Mouse (Mus musculus) heart, adult 2 months (tissue): ENCODE measurements around the gene Snx1. TPM values are rescaled to one million over a fixed set of nuclear protein-coding genes. Genes with fewer than 3 reads are reported as not detected.
A peak's percentile ranks its signal among the peaks of the same experiment; 100 is the strongest.

Source experiments
- DNase-seq, 2 experiments: peaks; one replicate each; pipeline ENCODE4 v3.0.0; 2021
- H3K27ac ChIP-seq: fragments of 200-600 bp; 2 replicates; pipeline ENCODE4 v1.8.1; 2022
- H3K27me3 ChIP-seq: fragments of 200-500 bp; 2 replicates; pipeline ENCODE4 v1.6.1; 2012; ENCODE audit warnings: mild to moderate bottlenecking, low read length, inconsistent platforms, mixed read lengths; ENCODE audit not compliant: control insufficient read depth, insufficient read depth
- H3K36me3 ChIP-seq: fragments of 200-500 bp; 2 replicates; pipeline ENCODE4 v1.6.1; 2012; ENCODE audit warnings: low read length, inconsistent platforms; ENCODE audit not compliant: control insufficient read depth, insufficient read depth
- H3K4me1 ChIP-seq: fragments of 200-500 bp; 2 replicates; pipeline ENCODE4 v1.6.1; 2011; ENCODE audit warnings: low read length; ENCODE audit not compliant: control insufficient read depth, insufficient read depth
- H3K4me3 ChIP-seq: fragments of 200-600 bp; 2 replicates; pipeline ENCODE4 v1.8.1; 2022
- H3K79me2 ChIP-seq: fragments of 200-500 bp; replicated peaks from 2 replicates; pipeline ENCODE4 v1.6.1; 2012; ENCODE audit warnings: mild to moderate bottlenecking, inconsistent platforms, low read length, moderate library complexity, mixed read lengths; ENCODE audit not compliant: control insufficient read depth, insufficient read depth
- H3K9ac ChIP-seq: fragments of 200-500 bp; 2 replicates; pipeline ENCODE4 v1.6.1; 2012; ENCODE audit warnings: low read depth, mild to moderate bottlenecking, control low read depth, inconsistent platforms, low read length, mixed read lengths
- CTCF ChIP-seq: fragments of 200-600 bp; IDR thresholded peaks from 2 replicates; pipeline ENCODE4 v1.8.1; 2022; ENCODE audit warnings: antibody characterized with exemption, mild to moderate bottlenecking, moderate library complexity
- EP300 ChIP-seq: fragments of 200-500 bp; IDR thresholded peaks from 2 replicates; pipeline ENCODE4 v1.6.1; 2011; ENCODE audit warnings: low read depth, low read length, control low read depth; ENCODE audit not compliant: insufficient read depth
- POLR2A ChIP-seq: fragments of 200-500 bp; IDR thresholded peaks from 2 replicates; pipeline ENCODE4 v1.6.1; 2011; ENCODE audit warnings: mild to moderate bottlenecking, low read depth, low read length, control low read depth; ENCODE audit not compliant: insufficient read depth
- WGBS: fragments of 180-500 bp; shearing (Covaris S2); methylation state at CpG from one replicate; pipeline ENCODE4 v1.1.7; 2018; 5-methylcytosine and 5-hydroxymethylcytosine counted together
- intact Hi-C: fragments of 180-260 bp; cut with DNase I; formaldehyde crosslinking; loops from one replicate; pipeline ENCODE4 v1.15.1; 2025
- polyA plus RNA-seq: library from polyadenylated mRNA; depleted of rRNA; stranded (reverse); fragments of >200 nt; gene quantifications from 2 replicates; pipeline ENCODE4 v1.2.3, GENCODE M21; 2012
- total RNA-seq, 2 experiments: library from RNA; stranded (reverse); gene quantifications; 2 replicates each; pipeline ENCODE4 v1.2.3; 2021

Snx1 gene
- total and polyA plus RNA-seq, 3 experiments: 19.2 to 27.6 (median 24.8) TPM

- TF ChIP-seq EP300: no peak
- no peak for TF ChIP-seq POLR2A
- no peak for TF ChIP-seq CTCF
- Histone ChIP-seq H3K4me1 (no peaks in the 10 kb centered on the region), H3K27ac (no peak overlapping the region), H3K9ac (no peak overlapping the region), H3K79me2 (no peaks in the 10 kb centered on the region), H3K4me3 (no peak overlapping the region), H3K27me3 (no peaks in the 10 kb centered on the region), H3K36me3 (no peaks in the 10 kb centered on the region)
- 67% methylated on average over 4 of the region's 4 CpGs for WGBS
- intact Hi-C loops: loop anchor here (5.0 kb wide), 1 partner anchor 36 kb away; no protein-coding TSS in a partner anchor
- no peak for DNase-seq
Measured at GRCm38 (mm10) chr9:66051493-66051892, 74.9 kb downstream of the Snx1 start.

DNA sequence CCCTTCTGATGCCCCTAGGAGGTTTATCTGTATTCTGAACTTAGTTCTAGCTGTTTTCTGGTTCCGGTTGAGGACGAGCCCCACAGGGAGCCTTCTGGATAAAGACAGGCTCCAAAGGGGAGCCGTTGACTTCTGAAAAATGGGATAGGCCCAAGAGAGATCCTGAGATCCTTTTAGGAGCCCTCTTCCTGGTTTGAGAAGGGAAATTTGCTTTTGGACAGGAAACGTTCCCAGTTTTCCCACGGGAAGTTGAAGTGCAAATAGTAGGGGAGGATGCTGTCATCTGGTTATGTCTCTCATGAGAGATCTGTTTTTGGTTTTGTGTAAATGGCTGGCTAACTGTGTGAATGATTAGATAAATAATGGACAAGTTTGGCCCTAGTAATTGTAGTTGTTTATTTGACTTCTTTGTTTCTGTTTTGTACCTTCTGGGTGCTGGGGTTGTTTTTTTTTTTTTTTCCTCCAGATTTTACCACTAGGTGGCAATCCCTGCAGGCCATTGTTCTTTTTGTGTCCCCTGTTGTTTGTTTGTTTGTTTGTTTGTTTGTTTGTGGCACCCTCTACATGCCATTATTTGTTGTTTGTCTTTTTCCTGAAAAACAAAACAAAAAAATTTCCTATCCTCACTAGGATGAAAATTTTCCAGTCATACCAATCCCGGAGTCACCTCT is 76.3 kb downstream of the Snx1 start:
- no peak overlapping the region for H3K4me3 ChIP-seq
- H3K27ac ChIP-seq: peak overlapping the region; percentile 26
- H3K4me1 ChIP-seq: no peaks in the 10 kb centered on the region
- H3K79me2 ChIP-seq: no peaks in the 10 kb centered on the region
- no peak overlapping the region for H3K9ac ChIP-seq
- intact Hi-C loops: loop anchor here (5.0 kb wide), 1 partner anchor 37 kb away; no protein-coding TSS in a partner anchor
- peak; percentile 55 for TF ChIP-seq CTCF
- no peak for TF ChIP-seq EP300
- no peaks in the 10 kb centered on the region for H3K36me3 ChIP-seq
- DNase-seq: no peak
- no peaks in the 10 kb centered on the region for H3K27me3 ChIP-seq
- 51% methylated on average over 6 of the region's 6 CpGs for WGBS

DNA sequence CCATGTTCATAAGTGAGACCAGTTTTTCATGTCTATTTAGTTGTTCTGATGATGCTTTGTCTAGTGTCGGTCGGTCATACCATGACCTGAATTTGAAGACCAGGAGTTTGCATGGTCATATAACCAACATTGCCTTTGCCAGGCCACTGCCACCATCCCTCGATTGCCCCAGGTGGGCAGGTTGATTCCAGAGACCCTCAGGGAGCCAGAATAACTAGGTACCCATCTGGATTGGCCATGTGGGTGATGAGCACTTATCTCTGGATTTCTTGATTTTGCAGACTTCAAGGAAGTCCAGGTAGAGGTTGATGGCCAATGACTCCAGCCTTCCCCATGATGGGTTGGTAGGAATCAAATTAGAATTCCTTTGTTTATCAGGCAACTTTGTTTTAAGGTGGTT is 83.1 kb downstream of the Snx1 start:
- Histone ChIP-seq H3K36me3 (no peaks in the 10 kb centered on the region), H3K4me1 (no peaks in the 10 kb centered on the region), H3K79me2 (no peaks in the 10 kb centered on the region), H3K27me3 (no peaks in the 10 kb centered on the region), H3K4me3 (no peak overlapping the region), H3K27ac (no peak overlapping the region), H3K9ac (no peak overlapping the region)
- DNase-seq: no peak
- TF ChIP-seq POLR2A (no peak), EP300 (no peak), CTCF (no peak)
- 98% methylated on average over 3 of the region's 3 CpGs for whole genome bisulfite sequencing
- intact Hi-C loops: no loop called here

GRCm38 (mm10) chr9:66042331-66042730 is 84.1 kb downstream of the Snx1 start:
- H3K79me2 ChIP-seq: no peaks in the 10 kb centered on the region
- TF ChIP-seq CTCF (no peak), EP300 (no peak), POLR2A (no peak)
- no peak overlapping the region for H3K27ac ChIP-seq
- intact Hi-C loops: no loop called here
- H3K4me1 ChIP-seq: no peaks in the 10 kb centered on the region
- DNase-seq: no peak
- no peak overlapping the region for H3K4me3 ChIP-seq
- no peak overlapping the region for H3K9ac ChIP-seq
- H3K27me3 ChIP-seq: no peaks in the 10 kb centered on the region
- H3K36me3 ChIP-seq: no peaks in the 10 kb centered on the region
- 85% methylated on average over 4 of the region's 4 CpGs for WGBS

GRCm38 (mm10) chr9:66040801-66041200 is 85.6 kb downstream of the Snx1 start:
- Histone ChIP-seq H3K4me3 (no peak overlapping the region), H3K27me3 (no peaks in the 10 kb centered on the region), H3K4me1 (no peaks in the 10 kb centered on the region), H3K79me2 (no peaks in the 10 kb centered on the region), H3K36me3 (no peaks in the 10 kb centered on the region), H3K9ac (no peak overlapping the region), H3K27ac (no peak overlapping the region)
- intact Hi-C loops: no loop called here
- no peak for DNase-seq
- WGBS: 66% methylated on average over 3 of the region's 3 CpGs
- no peak for TF ChIP-seq CTCF
- no peak for TF ChIP-seq POLR2A
- no peak for TF ChIP-seq EP300

- Histone ChIP-seq H3K27ac (no peak overlapping the region), H3K36me3 (no peaks in the 10 kb centered on the region), H3K27me3 (no peaks in the 10 kb centered on the region), H3K4me3 (no peak overlapping the region), H3K9ac (no peak overlapping the region), H3K79me2 (no peaks in the 10 kb centered on the region), H3K4me1 (no peaks in the 10 kb centered on the region)
- intact Hi-C loops: no loop called here
- WGBS: 80% methylated on average over 4 of the region's 4 CpGs
- TF ChIP-seq POLR2A (no peak), EP300 (no peak), CTCF (no peak)
- DNase-seq: no peak
Measured at GRCm38 (mm10) chr9:66039290-66039689, 87.1 kb downstream of the Snx1 start.
